Mouse (Mus musculus) naive thymus-derived CD4-positive, alpha-beta T cell, adult 2 months (primary cell): ENCODE measurements at regions not wholly inside any gene's neighbourhood (a gene's known extent, or its start where the extent isn't known, plus 50 kb on each side); places are given as distances from the start of the nearest gene placed in this dataset.

Source experiments
- DNase-seq: peaks from one replicate; pipeline ENCODE4 v3.0.0-alpha.2; 2011; ENCODE audit warnings: low read depth

- DNase-seq, result no peak
Measured at GRCm38 (mm10) chr3:56427201-56427600, 243.7 kb upstream of the Nbea start.

GRCm38 (mm10) chr3:56397851-56398496 is 214.5 kb upstream of the Nbea start:
- DNase-seq, result no peak

GRCm38 (mm10) chr3:56393134-56393533 is 209.6 kb upstream of the Nbea start:
- DNase-seq, result no peak

GRCm38 (mm10) chr3:56380316-56380715 is 196.8 kb upstream of the Nbea start:
- DNase-seq, result no peak

- no peak for DNase-seq
Measured at GRCm38 (mm10) chr3:56379500-56379899, 196.0 kb upstream of the Nbea start.

GRCm38 (mm10) chr3:56362543-56362942 is 179.0 kb upstream of the Nbea start:
- DNase-seq, result no peak

- no peak for DNase-seq
Measured at GRCm38 (mm10) chr3:56357035-56357701, 173.7 kb upstream of the Nbea start.

GRCm38 (mm10) chr3:56356163-56356882 is 172.8 kb upstream of the Nbea start:
- no peak for DNase-seq
